Mouse (Mus musculus) liver, adult (tissue): Measurements from ENCODE around the gene Idi1.
A peak's percentile ranks its signal among the peaks of the same experiment; 100 is the strongest.

Source experiments
- GATA4 ChIP-seq: IDR thresholded peaks from 2 replicates; pipeline ENCODE4 v1.6.1; 2014; ENCODE audit warnings: mild to moderate bottlenecking, low read length; ENCODE audit not compliant: insufficient replicate concordance

Idi1 gene

GRCm38 (mm10) chr13:8885445-8886184 is at the start of gene Idi1:
Gene Idi1, plus strand, starts transcription at chr13:8885501.
- TF ChIP-seq GATA4: no peak

- no peak for TF ChIP-seq GATA4
Measured at GRCm38 (mm10) chr13:8838394-8838793, 46.9 kb upstream of the Idi1 start.

- TF ChIP-seq GATA4: no peak
Measured at GRCm38 (mm10) chr13:8839111-8839510, 46.2 kb upstream of the Idi1 start.

- peak; percentile 88 for TF ChIP-seq GATA4
Measured at GRCm38 (mm10) chr13:8839937-8840336, 45.4 kb upstream of the Idi1 start.

- no peak for TF ChIP-seq GATA4
Measured at GRCm38 (mm10) chr13:8840941-8841340, 44.4 kb upstream of the Idi1 start.

- TF ChIP-seq GATA4: no peak
Measured at GRCm38 (mm10) chr13:8842273-8842672, 43.0 kb upstream of the Idi1 start.

GRCm38 (mm10) chr13:8847702-8848101 is 37.6 kb upstream of the Idi1 start:
- TF ChIP-seq GATA4: no peak

- no peak for TF ChIP-seq GATA4
Measured at GRCm38 (mm10) chr13:8849311-8849710, 36.0 kb upstream of the Idi1 start.

GRCm38 (mm10) chr13:8853424-8853823 is 31.9 kb upstream of the Idi1 start:
- no peak for TF ChIP-seq GATA4

GRCm38 (mm10) chr13:8854769-8855168 is 30.5 kb upstream of the Idi1 start:
- TF ChIP-seq GATA4: no peak

- no peak for TF ChIP-seq GATA4
Measured at GRCm38 (mm10) chr13:8858453-8858852, 26.8 kb upstream of the Idi1 start.

GRCm38 (mm10) chr13:8860861-8861260 is 24.4 kb upstream of the Idi1 start:
- TF ChIP-seq GATA4: no peak

GRCm38 (mm10) chr13:8864990-8865389 is 20.3 kb upstream of the Idi1 start:
- no peak for TF ChIP-seq GATA4

GRCm38 (mm10) chr13:8866612-8867011 is 18.7 kb upstream of the Idi1 start:
- no peak for TF ChIP-seq GATA4

- no peak for TF ChIP-seq GATA4
Measured at GRCm38 (mm10) chr13:8869578-8870157, 15.6 kb upstream of the Idi1 start.

- TF ChIP-seq GATA4: no peak
Measured at GRCm38 (mm10) chr13:8870160-8870509, 15.2 kb upstream of the Idi1 start.
